Mouse (Mus musculus) liver, embryonic 14.5 days (tissue): ENCODE results near the gene Smoc1. TPM values are rescaled to one million over a fixed set of nuclear protein-coding genes. Genes with fewer than 3 reads are reported as not detected.

Source experiments
- ATAC-seq: fragments of 200-750 bp; cut with Nextera tagmentation; 2 replicates; pipeline ENCODE4 v1.8.0; 2017; ENCODE audit warnings: moderate number of reproducible peaks, mild to moderate bottlenecking, moderate library complexity; ENCODE audit not compliant: insufficient read depth
- DNase-seq, 3 experiments: peaks; one replicate each; pipeline ENCODE4 v3.0.0-alpha.2; 2012 to 2013; ENCODE audit warnings: low read depth in 3 of 3, low spot score in 3 of 3
- H3K27ac ChIP-seq: fragments of 300-500 bp; sonication (generic); 2 replicates; pipeline ENCODE4 v1.5.1; 2014; ENCODE audit warnings: moderate library complexity, mild to moderate bottlenecking, control low read depth, inconsistent platforms
- H3K27me3 ChIP-seq: fragments of 300-500 bp; sonication (generic); 2 replicates; pipeline ENCODE4 v1.6.1; 2014; ENCODE audit warnings: mild to moderate bottlenecking, low read length, moderate library complexity; ENCODE audit not compliant: control insufficient read depth, insufficient read depth
- H3K36me3 ChIP-seq: fragments of 300-500 bp; sonication (generic); replicated peaks from 2 replicates; pipeline ENCODE4 v1.6.1; 2014; ENCODE audit warnings: low read depth; ENCODE audit not compliant: control insufficient read depth, insufficient read depth
- H3K4me1 ChIP-seq, 2 experiments: fragments of 200-500 bp in 1 of 2; fragments of 300-500 bp in 1 of 2; sonication (generic) in 1 of 2; replicated peaks; 2 replicates each; pipeline ENCODE4 v1.6.1; 2012 to 2014; ENCODE audit warnings: antibody characterized with exemption in 1 of 2, inconsistent platforms in 1 of 2, low read length in 1 of 2; ENCODE audit not compliant: control insufficient read depth in 2 of 2, insufficient read depth in 2 of 2
- H3K4me2 ChIP-seq: fragments of 300-500 bp; sonication (generic); 2 replicates; pipeline ENCODE4 v1.6.1; 2014; ENCODE audit warnings: low read depth, mild to moderate bottlenecking, control low read depth, moderate library complexity
- H3K4me3 ChIP-seq, 2 experiments: fragments of 200-500 bp in 1 of 2; fragments of 300-500 bp in 1 of 2; sonication (generic) in 1 of 2; 2 replicates each; pipeline ENCODE4 v1.5.1; 2012 to 2014; ENCODE audit warnings: low read depth in 2 of 2, low read length in 2 of 2, mild to moderate bottlenecking in 2 of 2, control low read depth in 1 of 2, inconsistent platforms in 1 of 2, moderate library complexity in 1 of 2; ENCODE audit not compliant: insufficient read depth in 1 of 2
- H3K9ac ChIP-seq: fragments of 300-500 bp; sonication (generic); replicated peaks from 2 replicates; pipeline ENCODE4 v1.6.1; 2014; ENCODE audit warnings: mild to moderate bottlenecking, control low read depth, moderate library complexity
- H3K9me3 ChIP-seq: fragments of 300-500 bp; sonication (generic); 2 replicates; pipeline ENCODE4 v1.6.1; 2016; ENCODE audit warnings: low read length, mixed read lengths; ENCODE audit not compliant: control insufficient read depth
- CTCF ChIP-seq: IDR thresholded peaks from 2 replicates; pipeline ENCODE4 v1.5.1; 2016; ENCODE audit warnings: antibody characterized with exemption, low read depth, control low read depth
- EP300 ChIP-seq: IDR thresholded peaks from 2 replicates; pipeline ENCODE4 v1.6.1; 2016; ENCODE audit warnings: antibody characterized with exemption, low read depth
- WGBS: fragments of 180-500 bp; shearing (Covaris S2); extraction: QIAGEN DNeasy Blood & Tissue Kit; methylation state at CpG from one replicate; pipeline ENCODE4 v1.1.7; 2014; ENCODE audit not compliant: insufficient replicate concordance; 5-methylcytosine and 5-hydroxymethylcytosine counted together
- microRNA-seq: library from miRNA; unstranded; fragments of <30 nt; microRNA quantifications from one replicate; pipeline ENCODE4, GENCODE M21; 2016
- polyA plus RNA-seq, 2 experiments: library from polyadenylated mRNA; depleted of rRNA in 1 of 2; stranded (reverse) in 1 of 2; unstranded in 1 of 2; fragments of >200 nt; fragmentation: Nextera tagmentation in 1 of 2; extraction: Ambion mirVana in 1 of 2; gene quantifications; 2 replicates each; pipeline versions ENCODE4 v1.2.1 to v1.2.3; 2012 to 2014

The Smoc1 gene
- polyA plus RNA-seq, 2 experiments = 4.6 to 6.9 TPM

DNA sequence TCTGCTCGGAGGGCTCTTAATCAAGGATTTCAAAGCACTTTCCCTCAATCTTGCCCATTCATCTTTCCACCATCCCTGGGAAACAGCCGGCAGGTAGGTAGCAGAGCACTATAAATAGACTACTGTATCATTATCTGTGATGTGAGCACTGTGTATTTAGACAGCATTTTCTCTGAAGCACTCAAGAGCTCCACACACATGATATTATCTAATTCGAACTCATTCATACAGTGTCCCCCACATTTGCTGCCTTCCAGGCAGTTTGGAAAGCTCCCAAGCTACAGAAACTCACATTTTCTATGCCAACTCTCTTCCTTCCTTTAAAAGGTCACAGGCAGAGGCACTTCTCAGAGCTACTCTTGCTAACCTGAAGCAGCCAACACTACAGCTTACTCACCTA, 200.0 kb downstream of the Smoc1 start:
- no peak for ATAC-seq
- H3K27me3 ChIP-seq = no peaks in the 10 kb centered on the region
- DNase-seq = no peak
- no peaks in the 10 kb centered on the region for H3K9me3 ChIP-seq
- no peak overlapping the region for H3K9ac ChIP-seq
- H3K4me3 ChIP-seq = no peak overlapping the region
- H3K4me1 ChIP-seq = no peaks in the 10 kb centered on the region
- no peaks in the 10 kb centered on the region for H3K36me3 ChIP-seq
- 53% methylated on average over 3 of the region's 3 CpGs for WGBS
- H3K27ac ChIP-seq = no peak overlapping the region
- no peak overlapping the region for H3K4me2 ChIP-seq
- TF ChIP-seq CTCF (no peak), EP300 (no peak)

- Histone ChIP-seq H3K9ac (no peak overlapping the region), H3K4me3 (no peak overlapping the region), H3K4me1 (no peaks in the 10 kb centered on the region), H3K9me3 (no peaks in the 10 kb centered on the region), H3K4me2 (no peak overlapping the region), H3K27me3 (no peaks in the 10 kb centered on the region), H3K27ac (no peak overlapping the region), H3K36me3 (no peaks in the 10 kb centered on the region)
- no peak for ATAC-seq
- no peak for DNase-seq
- WGBS = 58% methylated on average over 5 of the region's 5 CpGs
- TF ChIP-seq CTCF (no peak), EP300 (no peak)
Observed at GRCm38 (mm10) chr12:81227767-81228460, 201.3 kb downstream of the Smoc1 start.

DNA sequence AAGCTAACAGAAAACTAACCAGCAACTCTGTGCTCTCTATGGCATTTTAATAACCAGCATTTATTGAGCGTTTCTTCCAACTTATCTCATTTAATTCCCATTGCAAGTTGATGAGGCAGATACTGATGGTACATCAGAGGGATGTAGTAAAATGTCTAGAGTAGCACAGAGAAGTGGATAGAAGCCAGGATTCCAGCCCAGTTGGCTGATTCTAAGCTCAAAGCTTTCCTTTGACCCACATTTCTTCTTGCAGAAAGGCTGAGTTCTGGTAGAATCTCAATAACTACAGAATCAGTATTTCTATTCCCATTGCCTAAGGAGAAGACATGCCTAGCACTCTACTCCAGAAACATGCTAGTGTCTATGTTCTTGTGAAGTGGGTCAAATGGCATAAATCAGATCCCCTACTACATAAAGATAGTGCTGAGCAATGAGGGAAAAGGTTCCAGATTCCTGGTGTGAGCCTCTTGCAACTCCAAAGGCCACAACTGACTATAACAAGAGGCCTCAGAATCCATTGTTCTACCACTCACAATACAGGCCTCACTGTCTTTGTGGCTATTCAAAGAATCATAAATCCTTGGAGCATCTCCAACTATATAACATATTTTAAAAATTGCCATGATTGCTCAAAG, 207.3 kb downstream of the Smoc1 start:
- WGBS = 52% methylated on average over 1 of the region's 1 CpGs
- no peak overlapping the region for H3K4me3 ChIP-seq
- DNase-seq = no peak
- no peaks in the 10 kb centered on the region for H3K4me1 ChIP-seq
- no peak overlapping the region for H3K4me2 ChIP-seq
- no peaks in the 10 kb centered on the region for H3K27me3 ChIP-seq
- H3K9me3 ChIP-seq = no peaks in the 10 kb centered on the region
- no peak overlapping the region for H3K9ac ChIP-seq
- TF ChIP-seq EP300 (no peak), CTCF (no peak)
- no peaks in the 10 kb centered on the region for H3K36me3 ChIP-seq
- no peak overlapping the region for H3K27ac ChIP-seq
- ATAC-seq = no peak

DNA sequence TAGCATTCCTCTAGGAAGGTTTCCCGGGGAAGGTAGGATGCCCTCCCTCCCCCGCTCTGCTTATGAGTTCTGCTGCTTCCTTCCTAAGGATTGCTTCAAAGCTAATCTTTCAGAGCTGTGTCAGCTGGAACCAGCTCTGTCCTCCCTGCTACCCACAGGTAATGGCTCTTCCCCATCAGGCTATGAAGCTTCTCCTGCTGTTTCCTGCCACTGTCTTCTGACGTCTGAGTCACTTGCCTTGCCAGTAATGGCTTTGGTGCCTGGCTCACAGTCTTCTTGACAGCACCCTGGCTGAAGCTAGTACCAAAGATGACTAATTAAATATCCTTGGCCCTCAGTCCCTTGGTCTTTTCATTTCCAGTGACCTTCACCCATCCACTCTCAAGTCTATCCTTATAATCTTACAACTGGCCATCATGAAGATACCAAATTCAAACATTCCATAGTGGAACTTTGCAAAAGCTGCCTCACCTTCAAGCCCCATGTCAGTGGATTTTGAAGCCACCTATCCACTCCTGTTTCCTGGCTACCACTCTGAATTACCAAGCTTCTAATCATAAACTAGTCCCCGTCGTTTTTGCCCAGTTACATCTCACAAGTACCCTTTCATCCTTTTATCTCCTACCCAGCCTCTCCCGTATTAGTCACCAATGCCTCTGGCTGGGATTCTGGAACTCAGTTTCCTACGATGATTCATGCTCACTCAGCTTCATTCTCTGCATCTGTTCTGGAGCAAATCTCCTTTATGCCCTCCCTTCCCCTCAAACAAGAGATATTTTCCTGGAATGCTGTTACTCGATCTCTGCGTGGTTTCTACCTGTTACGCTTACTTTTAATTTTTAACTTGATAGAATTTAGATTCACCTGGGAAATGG, 209.1 kb downstream of the Smoc1 start:
- DNase-seq (no peak), ATAC-seq (no peak)
- WGBS = 62% methylated on average over 10 of the region's 10 CpGs
- Histone ChIP-seq H3K9ac (no peak overlapping the region), H3K4me2 (no peak overlapping the region), H3K4me3 (no peak overlapping the region), H3K36me3 (no peaks in the 10 kb centered on the region), H3K9me3 (no peaks in the 10 kb centered on the region), H3K4me1 (no peaks in the 10 kb centered on the region), H3K27ac (no peak overlapping the region), H3K27me3 (no peaks in the 10 kb centered on the region)
- no peak for TF ChIP-seq EP300
- no peak for TF ChIP-seq CTCF

Small RNA genes lying within 50 kb of the gene (microRNA-seq; reads per million reads assigned to microRNA genes)
- 3.4 reads per million for gene Mir3067

Other genes with a start within 250 kb of the Smoc1 start
- gene Susd6, start 236.3 kb upstream of the Smoc1 start, polyA plus RNA-seq (2012; rRNA removed) = 11.0 and 11.1 TPM in 2 replicates
- gene Susd6, start 236.3 kb upstream of the Smoc1 start, polyA plus RNA-seq (2014; fragmentation: Nextera tagmentation; extraction: Ambion mirVana) = 11.6 and 13.9 TPM in 2 replicates
- 176 and 281 TPM in 2 replicates for gene Srsf5, start 81.3 kb upstream of the Smoc1 start, polyA plus RNA-seq (2012; rRNA removed)
- 162 and 189 TPM in 2 replicates for gene Srsf5, start 81.3 kb upstream of the Smoc1 start, polyA plus RNA-seq (2014; fragmentation: Nextera tagmentation; extraction: Ambion mirVana)
- gene Slc10a1, start 58.1 kb upstream of the Smoc1 start, polyA plus RNA-seq (2012; rRNA removed) = 1.7 and 2.0 TPM in 2 replicates
- 3.8 and 4.0 TPM in 2 replicates for gene Slc10a1, start 58.1 kb upstream of the Smoc1 start, polyA plus RNA-seq (2014; fragmentation: Nextera tagmentation; extraction: Ambion mirVana)